Mouse (Mus musculus): ENCODE measurements around the gene Gpr179. TPM values are rescaled to one million over a fixed set of nuclear protein-coding genes. Genes with fewer than 3 reads are reported as not detected.
"Not testable (repeated sequence)": the region's sequence is repeated elsewhere in the genome, so short reads cannot be mapped to it uniquely, and the experiment has no call there.

The Gpr179 gene
- total RNA-seq, 2 experiments from 2014 or later = 10.3 to 11.1 TPM

DNA sequence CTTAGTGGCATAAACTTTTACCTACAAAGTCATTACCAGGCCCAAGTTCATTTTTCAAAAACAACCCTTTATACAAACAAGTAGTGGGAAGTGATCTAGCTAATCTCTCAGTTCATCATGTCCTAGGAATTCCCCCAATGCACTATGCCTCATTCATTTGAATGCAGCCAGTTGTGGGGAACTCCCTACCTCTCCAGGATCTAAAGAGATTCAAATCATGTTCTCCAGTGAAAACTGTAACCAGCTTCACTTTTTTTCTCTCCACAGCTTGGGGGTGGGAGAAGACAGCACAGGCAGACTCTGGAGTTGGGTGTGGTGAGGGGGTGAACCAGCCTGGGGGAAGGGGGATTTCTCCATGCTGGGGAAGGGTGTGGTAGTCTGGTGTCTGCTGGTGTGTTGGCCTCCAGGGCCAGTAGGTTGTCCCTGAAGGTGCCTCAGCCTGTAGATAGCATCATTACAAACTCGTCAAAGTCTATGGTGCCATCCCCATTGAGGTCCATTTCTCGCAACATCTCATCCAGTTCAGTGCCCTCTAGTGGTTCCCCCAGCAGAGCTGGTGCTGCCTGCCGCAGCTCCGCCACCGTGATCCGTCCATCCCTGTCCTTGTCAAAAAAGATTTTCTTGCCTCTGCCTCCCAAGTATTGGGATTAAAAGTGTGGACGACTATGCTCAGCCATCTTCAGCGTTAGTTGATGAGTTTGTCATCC is 29.8 kb downstream of the Gpr179 start:
- not testable (repeated sequence) for DNase-seq (ENCODE audit: low spot score in 2 of 2)

DNA sequence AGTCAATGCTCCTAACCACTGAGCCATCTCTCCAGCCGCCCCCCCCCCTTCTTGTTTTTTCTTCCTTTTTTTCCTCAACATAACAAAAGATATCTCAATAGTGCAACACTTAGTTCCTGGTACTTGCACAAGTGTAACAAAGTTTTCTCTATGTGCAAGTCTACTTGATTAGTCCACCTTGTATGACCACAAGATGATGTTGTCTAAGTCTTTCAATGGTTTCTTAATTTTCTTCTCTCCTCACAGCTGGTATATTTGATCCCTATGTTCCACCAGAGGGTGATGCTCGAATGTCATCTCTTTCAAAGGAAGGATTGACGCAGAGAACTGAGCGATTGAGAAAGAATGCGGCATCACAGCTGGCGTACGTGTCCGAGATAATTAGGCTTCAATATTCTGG is 30.7 kb downstream of the Gpr179 start:
- DNase-seq (ENCODE audit: low spot score in 2 of 2) = no peak

DNA sequence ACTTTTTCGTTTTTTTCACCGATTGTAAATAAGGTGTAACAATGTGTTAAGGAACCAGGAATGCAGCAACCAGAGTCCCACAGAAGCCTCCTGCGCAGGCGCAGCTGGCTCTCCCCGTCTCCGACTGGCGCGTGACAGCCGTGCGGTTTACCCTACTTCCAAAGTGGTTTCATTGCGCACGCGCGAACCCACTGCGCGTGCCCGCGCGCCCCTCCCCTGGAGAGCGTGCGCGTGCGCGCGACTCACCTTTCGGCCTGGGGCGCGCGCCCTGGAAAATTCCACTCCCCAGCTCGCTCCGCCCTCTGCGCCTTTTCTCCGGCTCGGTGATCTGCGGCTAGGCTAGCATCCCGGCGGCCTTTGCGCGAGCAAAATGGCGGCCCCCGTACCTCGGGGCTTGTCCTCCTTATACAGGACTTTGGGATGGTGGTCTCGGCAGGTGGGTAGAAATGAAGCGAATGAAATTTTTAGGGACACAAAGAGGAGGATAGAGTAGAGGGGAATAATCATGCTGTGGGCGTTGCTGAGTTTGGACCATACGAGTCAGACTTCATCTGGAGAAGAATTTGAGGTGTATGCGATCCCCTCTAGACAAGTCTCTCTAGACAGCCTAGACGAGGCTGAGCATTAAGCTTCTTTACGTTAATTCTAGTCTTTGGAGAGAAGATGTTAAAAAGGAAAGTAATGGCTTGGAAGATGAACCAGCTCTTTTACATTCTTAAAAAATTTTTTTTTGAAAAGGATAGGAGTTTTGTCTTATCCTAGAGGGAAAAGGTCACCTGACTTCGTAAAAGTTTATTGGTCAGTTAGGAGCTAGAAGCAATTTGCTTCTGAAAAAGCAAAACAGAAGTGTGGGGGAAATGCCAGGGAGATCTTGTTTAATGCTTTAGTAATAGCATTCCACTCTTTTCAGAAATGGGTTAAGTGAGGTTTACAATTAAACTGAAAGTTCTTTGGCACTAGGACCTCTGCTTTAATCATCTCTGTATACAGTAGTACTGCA is 36.1 kb downstream of the Gpr179 start, which contains the start of gene Mrpl45:
Gene Mrpl45 (plus strand): TSS at position 213 of the 1,000 bp plus-strand sequence.
- peak; percentile 99 for DNase-seq (ENCODE audit: low spot score in 2 of 2)

DNA sequence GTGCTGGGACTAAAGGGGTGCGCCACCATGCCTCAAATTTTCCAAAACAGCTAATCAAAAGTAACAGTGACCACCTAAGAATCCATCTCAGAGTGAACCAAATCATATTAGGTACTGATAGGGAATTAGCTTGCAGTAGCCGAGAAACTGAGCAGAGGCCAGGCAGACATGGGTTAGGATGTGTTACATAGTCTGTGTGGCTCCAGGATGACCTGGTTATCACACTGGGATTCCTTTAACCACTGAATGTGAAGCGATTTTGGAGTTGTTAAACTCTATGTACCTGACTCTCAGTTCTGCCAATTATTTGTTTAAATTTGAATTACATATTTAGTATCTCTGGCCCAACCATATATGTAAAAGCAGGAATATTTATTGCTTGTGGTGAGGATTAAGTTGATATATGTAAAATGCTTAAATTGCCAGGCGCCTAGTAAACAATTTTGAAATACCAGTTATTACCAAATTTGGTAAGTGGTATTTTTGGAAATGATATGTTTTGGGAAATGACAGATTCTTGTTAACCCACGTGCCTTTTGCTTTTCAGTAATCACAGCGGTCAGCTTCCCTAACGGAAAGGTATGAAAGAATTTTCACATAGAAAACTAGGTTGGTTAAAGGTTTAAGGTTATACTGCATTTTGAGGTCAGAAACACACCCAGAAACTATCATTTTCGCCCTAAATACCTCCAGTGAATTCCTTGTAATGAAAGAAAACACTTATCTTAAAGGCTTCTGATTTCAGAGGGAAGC is 37.0 kb downstream of the Gpr179 start:
- DNase-seq (ENCODE audit: low spot score in 2 of 2) = no peak

DNA sequence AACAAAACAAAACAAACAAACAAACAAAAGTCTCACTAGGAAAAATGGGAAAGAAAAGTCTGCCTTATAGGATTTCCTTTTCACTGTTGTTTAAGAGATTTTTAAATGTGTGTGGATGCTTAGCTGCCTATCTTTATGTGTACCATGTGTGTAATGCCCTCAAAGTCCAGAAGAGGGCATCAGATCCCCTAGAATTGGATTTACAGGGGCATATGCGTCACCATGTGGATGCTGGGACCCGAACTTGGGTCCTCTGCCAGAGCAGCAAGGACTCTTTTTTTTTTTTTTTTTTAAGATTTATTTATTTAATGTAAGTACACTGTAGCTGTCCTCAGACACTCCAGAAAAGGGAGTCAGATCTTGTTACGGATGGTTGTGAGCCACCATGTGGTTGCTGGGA is 37.8 kb downstream of the Gpr179 start:
- DNase-seq (ENCODE audit: low spot score in 2 of 2) = no peak

DNA sequence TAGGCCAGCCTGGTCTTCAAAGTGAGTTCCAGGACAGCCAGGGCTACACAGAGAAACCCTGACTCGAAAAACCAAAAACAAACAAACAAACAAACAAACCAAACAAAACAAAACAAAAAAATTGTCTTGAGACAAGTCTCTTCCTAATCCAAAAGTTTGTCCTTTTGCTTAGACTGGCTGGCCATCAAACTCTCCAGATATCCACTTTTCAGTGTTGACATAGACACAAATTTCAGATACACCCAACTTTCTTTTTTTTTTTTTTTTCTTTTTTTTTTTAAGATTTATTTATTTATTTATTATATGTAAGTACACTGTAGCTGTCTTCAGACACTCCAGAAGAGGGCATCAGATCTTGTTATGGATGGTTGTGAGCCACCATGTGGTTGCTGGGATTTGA is 39.0 kb downstream of the Gpr179 start:
- DNase-seq (ENCODE audit: low spot score in 2 of 2) = not testable (repeated sequence)

DNA sequence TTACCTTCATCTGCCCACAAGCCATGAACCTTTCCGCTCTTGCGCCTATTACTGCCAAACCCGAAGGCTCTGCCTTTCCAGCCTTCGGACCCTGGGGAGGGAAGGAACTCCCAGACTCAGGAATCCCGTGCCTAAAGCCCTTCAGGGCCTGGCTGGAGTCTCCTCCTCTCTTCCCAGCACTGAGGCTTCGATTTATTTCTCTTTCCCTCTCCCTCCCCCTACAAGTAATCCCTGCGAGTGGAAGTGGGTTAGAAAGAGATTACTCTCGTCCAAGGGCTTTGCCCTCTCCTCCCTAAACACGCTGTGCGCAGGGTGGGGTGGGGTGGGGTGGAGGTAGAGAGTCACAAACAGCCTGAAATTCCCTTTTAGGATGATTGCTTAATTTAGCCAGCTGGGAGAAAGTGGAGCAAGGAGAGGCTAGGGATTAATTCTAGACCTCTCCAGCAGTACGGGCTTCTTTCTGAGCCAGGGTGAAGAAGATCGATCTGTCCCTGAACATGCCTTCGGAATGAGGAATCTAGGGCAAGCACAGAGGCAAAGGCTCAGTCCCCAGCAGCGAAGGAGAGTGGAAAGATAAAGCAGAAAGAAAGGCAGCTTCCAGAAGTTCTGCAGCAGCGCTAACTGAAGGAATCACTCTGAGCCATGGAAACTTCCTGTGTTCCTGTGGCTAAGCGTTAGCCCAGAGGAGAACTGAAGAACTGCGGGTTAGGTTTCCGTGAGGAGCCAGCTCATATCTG is 40.8 kb downstream of the Gpr179 start:
- DNase-seq (ENCODE audit: low spot score in 2 of 2) = no peak

DNA sequence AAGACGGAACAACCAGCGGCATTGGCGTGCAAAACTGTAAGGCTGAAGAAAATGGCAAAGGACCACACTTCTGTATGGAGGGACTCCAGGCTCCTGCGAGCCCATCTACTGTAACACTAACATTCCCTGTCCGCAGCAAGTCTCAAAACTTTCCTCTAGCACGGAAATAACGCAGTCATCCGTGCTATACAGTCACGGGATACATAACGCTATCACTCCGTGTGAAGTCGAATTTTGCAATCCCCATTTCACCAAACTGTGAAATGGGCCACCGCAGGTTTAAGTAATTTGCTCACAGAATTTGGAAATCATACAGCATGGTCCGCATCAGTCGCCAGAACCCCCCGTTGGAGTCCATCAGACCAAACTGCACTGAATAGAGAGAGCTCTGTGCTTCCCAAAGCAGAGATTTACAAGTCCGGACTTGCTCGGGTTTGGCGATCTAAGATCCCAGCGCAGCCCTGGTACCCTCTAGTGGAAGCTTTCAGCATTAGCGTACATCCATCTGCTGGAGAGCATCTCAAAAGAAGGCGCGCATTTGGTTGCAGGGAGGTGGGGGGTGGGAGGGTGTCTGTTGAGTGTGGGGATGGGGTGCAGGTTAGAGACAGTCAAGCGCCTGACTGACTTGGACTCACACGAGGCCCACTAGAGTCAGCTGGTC is 41.8 kb downstream of the Gpr179 start:
- DNase-seq (ENCODE audit: low spot score in 2 of 2) = peak in 1 of 2 experiments; percentile 37

DNA sequence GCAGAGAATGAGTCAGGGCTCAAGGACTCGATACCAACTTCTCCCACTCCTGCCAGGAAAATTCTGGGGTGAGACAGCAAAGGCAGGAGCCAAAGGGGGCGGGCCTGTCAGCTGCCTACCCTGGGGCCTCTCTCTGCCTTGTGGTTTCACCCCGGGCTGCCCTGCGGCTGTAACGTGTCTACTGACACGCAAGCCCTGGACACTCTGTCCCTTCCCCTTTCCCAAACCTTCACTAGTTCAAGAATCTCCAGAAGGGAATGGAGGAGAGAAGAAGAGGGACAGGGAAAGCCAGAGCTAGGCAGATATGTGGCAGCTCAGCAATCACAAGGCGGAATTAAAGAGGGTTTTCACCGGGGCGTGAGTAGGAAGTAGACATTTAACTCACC is 42.4 kb downstream of the Gpr179 start:
- peak; percentile 43 to 61 for DNase-seq (ENCODE audit: low spot score in 2 of 2)

DNA sequence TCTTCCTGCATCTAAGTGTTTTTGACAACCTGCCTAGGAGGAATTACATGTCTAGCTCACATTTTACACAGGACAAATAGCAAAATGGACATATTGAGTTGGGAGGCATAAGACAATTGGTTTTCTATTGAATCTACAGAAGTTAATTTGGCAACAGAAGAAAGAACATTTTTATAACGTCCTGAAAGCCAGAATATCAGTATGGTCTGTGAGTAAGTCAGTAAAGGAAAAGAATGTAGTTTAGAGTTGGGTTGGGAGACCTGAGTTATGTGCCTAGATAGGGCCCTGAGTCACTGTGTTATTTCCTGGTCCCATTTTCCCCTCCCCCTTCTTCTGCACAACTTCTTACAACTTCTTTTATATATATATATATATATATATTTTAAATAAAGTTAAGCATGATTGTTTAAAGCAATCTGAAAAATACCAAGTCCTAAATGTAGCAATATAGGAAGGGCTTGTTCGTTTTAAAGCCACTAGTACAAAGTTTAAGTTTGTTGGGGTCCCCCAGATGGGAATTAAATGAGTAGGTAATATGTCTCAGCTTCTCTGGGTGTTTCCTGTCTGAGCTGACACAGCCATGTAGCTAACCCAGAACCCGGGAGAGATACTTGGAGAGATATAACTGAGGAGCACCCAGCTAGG is 42.9 kb downstream of the Gpr179 start:
- DNase-seq (ENCODE audit: low spot score in 2 of 2) = no peak

DNA sequence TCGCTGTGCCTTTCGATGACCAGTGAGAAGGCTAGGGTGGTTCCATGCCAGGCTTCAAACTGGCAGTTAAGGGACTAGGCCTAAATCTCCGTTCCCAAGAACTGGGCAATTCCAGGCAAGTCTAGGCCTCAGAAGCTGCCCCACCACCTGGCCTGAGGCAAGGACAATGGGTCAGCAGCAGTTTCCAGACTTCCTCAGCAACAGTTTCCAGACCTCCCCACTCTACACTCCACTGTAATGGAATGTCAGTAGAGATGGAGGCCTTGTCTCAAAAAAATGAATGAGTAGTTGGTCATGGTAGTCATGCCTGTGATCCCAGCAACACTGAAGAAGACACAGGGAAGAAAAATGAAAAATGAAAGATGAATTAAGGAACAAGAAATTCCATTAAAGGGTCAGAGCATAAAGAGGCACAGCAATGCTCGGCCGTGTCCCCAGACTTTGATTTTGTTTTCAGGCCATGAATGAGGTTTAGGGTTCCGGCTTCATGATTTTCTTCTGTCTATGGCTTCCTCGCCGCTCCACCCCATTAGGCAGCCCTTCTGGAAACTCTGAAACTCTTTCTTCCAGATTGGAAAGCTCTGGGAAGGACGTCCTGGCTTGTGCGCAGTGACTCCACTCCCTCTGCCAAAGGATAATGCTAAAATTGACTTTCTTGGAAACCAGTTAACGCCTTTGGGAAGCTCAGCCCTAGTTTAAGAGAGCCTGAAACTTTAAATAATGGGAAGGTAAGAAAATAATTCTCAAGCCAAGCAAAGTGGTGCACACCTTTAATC is 44.4 kb downstream of the Gpr179 start:
- DNase-seq (ENCODE audit: low spot score in 2 of 2) = no peak

DNA sequence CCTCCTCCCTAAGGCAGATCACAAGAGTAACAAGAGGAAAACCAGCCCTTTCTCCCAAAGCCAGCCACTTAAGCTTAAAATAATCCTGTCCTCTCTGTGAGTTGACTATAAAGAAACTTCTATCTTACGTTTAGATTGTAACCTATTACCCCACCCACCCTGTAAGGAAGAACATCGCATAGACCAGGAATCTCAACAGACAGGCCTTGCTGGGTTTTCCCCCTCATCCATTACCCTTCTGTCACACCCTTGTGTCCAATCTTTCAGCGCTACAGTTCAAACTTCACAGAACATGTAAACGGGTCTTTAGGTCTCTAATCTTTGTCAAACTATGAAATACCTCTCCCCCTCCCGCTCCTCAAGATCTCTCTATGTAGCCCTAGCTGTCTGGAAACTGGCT is 47.2 kb downstream of the Gpr179 start:
- DNase-seq (ENCODE audit: low spot score in 2 of 2) = no peak

DNA sequence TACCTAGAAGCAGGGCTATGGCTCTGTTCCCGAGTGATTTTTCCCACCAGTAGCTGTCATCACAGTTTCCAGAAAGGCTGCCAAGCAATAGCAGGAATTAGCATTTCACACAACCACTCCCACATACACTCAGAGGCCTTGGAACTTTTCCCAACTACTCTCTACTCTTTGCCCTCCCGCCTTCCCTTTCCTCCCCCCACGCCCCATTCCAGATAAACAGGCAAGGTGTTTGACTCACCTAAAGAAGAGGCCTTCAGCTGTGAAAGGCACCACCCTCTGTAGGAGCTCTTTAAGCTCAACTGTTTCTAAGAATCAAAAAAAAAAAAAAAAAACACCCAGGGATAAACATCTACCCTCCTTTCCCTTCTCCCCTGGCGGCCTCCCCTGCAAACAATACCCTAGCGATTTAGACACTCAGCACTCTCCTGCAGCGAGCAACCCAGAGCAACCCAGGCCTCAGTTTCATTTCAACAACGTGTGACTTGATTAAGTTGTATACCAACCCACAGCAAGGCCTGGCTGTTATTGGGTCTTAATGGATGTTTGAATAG is 49.6 kb downstream of the Gpr179 start:
- no peak for DNase-seq (ENCODE audit: low spot score in 2 of 2)

DNA sequence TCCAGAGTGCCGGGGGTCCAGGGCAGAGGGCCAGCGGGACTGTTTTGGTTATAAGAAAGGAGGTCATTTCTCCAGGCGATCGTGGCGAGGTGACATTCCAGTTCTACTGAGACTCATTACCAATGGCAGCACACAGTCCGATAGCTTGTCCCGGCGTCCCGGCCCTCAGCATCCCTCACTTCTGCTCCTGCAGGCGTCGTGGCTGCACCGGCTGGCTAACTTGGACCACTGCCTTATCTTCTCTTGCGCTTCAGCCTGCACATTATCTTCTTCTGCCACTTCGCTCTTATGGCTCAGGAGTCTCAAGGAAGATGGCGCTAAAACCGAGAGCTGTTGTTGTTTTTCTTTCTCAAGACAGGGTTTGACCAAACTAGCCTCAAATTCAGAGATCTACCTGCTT is 50.5 kb downstream of the Gpr179 start:
- no peak for DNase-seq (ENCODE audit: low spot score in 2 of 2)

DNA sequence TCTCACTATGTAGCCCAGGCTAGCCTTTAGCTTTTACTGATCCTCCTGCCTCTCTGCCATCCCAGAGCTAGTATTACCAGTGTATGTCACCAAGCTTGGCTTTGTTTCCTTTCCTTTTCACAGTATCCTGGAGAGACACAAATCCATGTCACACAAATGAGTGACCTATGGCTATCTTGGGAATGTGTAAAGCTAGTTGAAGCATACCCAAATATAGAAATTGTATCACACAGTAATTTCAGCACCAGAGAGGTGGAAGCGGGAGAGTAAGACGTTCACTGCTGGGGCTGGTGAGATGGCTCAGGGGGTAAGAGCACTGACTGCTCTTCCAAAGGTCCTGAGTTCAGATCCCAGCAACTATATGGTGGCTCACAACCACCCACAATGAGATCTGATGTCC is 51.9 kb downstream of the Gpr179 start:
- DNase-seq (ENCODE audit: low spot score in 2 of 2) = no peak

DNA sequence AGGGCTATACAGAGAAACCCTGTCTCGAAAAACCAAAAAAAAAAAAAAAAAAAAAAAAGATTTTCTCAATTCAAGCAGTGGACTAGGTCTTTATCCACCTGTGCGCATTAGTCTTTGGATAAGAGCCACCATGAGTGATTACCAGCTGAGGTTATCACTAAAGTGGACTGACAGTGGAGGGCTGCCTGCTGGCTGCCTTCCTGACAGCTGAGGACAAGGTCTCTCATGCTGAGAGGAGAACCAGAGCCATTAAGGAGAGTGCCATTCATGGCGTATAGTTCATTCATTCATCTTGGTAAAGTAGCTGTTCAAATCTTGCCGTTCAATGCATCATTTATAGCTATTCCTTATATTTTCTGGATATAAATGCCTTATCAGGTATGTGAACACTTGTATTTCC is 55.3 kb downstream of the Gpr179 start:
- DNase-seq (ENCODE audit: low spot score in 2 of 2) = no peak

DNA sequence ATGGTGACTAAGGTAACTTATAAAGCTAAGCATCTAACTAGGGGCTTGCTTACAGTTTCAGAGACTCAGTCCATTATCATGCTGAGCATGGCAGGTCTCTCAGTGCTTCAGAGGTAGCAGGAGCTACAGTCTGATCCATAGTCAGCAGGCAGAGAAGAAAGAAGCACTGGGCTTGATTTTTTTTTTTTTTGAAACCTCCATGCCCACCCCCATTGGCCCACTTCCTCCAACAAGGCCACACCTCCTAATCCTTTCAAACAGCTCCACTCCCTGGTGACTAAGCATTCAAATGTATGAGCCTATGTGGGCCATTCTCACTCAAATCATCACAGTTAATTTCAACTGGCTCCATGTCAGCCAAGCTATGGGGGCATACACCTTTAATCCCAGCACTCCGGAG is 59.1 kb downstream of the Gpr179 start:
- DNase-seq (ENCODE audit: low spot score in 2 of 2) = no peak
